Mouse (Mus musculus) stomach, embryonic 16.5 days (tissue): ENCODE measurements around the gene C1s2. TPM values are rescaled to one million over a fixed set of nuclear protein-coding genes. Genes with fewer than 3 reads are reported as not detected.
A peak's percentile ranks its signal among the peaks of the same experiment; 100 is the strongest.
"Not testable (repeated sequence)": the region's sequence is repeated elsewhere in the genome, so short reads cannot be mapped to it uniquely, and the experiment has no call there.

ENCODE experiments used
- ATAC-seq: fragments of 200-750 bp; cut with Nextera tagmentation; 2 replicates; pipeline ENCODE4 v1.8.0; 2017; ENCODE audit warnings: moderate number of reproducible peaks, moderate TSS enrichment; ENCODE audit not compliant: insufficient read depth, low FRiP score
- H3K27ac ChIP-seq: fragments of 300-500 bp; sonication (generic); 2 replicates; pipeline ENCODE4 v1.5.1; 2014; ENCODE audit warnings: low read length
- H3K27me3 ChIP-seq: fragments of 300-500 bp; sonication (generic); 2 replicates; pipeline ENCODE4 v1.6.1; 2014; ENCODE audit warnings: low read length, control low read depth, mixed read lengths; ENCODE audit not compliant: control insufficient read depth, insufficient read depth
- H3K36me3 ChIP-seq: fragments of 300-500 bp; sonication (generic); 2 replicates; pipeline ENCODE4 v1.6.1; 2014; ENCODE audit warnings: low read length; ENCODE audit not compliant: control insufficient read depth, insufficient read depth
- H3K4me1 ChIP-seq: fragments of 300-500 bp; sonication (generic); 2 replicates; pipeline ENCODE4 v1.6.1; 2014; ENCODE audit warnings: low read length, control low read depth, mixed read lengths; ENCODE audit not compliant: control insufficient read depth, insufficient read depth
- H3K4me2 ChIP-seq: fragments of 300-500 bp; sonication (generic); 2 replicates; pipeline ENCODE4 v1.6.1; 2014; ENCODE audit warnings: low read depth, low read length, mixed read lengths
- H3K4me3 ChIP-seq: fragments of 300-500 bp; sonication (generic); replicated peaks from 2 replicates; pipeline ENCODE4 v1.5.1; 2014; ENCODE audit warnings: mild to moderate bottlenecking, low read length
- H3K9ac ChIP-seq: fragments of 300-500 bp; sonication (generic); 2 replicates; pipeline ENCODE4 v1.6.1; 2014; ENCODE audit warnings: low read length
- H3K9me3 ChIP-seq: fragments of 300-500 bp; sonication (generic); replicated peaks from 2 replicates; pipeline ENCODE4 v1.6.1; 2016; ENCODE audit warnings: low read length, control low read depth; ENCODE audit not compliant: control insufficient read depth
- WGBS: fragments of 180-500 bp; shearing (Covaris S2); extraction: QIAGEN DNeasy Blood & Tissue Kit; methylation state at CpG from one replicate; pipeline ENCODE4 v1.1.7; 2014; 5-methylcytosine and 5-hydroxymethylcytosine counted together
- polyA plus RNA-seq: library from polyadenylated mRNA; unstranded; fragments of >200 nt; fragmentation: Nextera tagmentation; extraction: Ambion mirVana; gene quantifications from 2 replicates; pipeline ENCODE4 v1.2.1, GENCODE M21; 2015

C1s2 gene
- polyA plus RNA-seq, 1 experiment from 2014 or later = not detected

DNA sequence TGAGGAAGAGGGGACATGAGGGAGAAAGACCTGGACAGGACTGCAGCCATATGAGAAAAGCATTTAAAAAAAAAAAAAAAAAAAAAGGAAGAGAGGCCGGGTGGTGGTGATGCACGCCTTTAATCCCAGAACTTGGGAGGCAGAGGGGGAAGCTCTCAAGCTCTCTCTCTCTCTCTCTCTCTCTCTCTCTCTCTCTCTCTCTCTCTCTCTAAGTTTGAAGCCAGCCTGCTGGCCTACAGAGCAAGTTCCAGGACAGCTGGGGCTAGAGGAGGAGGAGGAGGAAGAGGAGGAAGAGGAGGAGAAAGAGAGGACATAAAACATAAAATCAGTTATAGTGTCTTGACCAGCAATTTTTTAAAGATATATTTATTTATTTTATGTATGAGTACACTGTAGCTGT is 22.2 kb upstream of the C1s2 start:
- H3K36me3 ChIP-seq = no peaks in the 10 kb centered on the region
- no peak overlapping the region for H3K27ac ChIP-seq
- no peak overlapping the region for H3K9ac ChIP-seq
- H3K4me2 ChIP-seq = no peak overlapping the region
- no peaks in the 10 kb centered on the region for H3K27me3 ChIP-seq
- WGBS = 51% methylated on average over 2 of the region's 2 CpGs
- ATAC-seq = no peak
- H3K9me3 ChIP-seq = no peaks in the 10 kb centered on the region
- H3K4me1 ChIP-seq = peaks cover 3% of the 10 kb centered on the region; the same call in 1 of the 2 replicates
- no peak overlapping the region for H3K4me3 ChIP-seq

DNA sequence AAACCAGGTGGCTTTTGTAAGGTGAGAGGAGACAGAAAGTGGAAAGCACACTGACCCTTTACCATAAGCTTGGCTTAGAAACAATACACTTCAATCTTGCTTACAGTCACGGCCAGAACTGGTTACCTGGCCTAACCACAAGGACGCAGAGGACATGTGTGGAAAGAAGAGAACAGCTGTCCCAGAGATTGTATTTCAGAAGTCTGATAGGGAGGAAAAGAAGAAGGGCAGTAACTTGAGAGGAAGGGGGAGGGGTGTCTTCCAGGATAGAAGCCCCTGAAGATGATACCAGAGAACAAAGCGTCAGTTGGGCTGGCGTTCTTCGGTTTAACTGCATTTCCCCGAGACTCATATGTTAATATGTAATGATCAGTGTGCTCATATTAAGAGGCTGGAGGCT is 20.0 kb upstream of the C1s2 start:
- Histone ChIP-seq H3K4me2 (no peak overlapping the region), H3K4me1 (no peaks in the 10 kb centered on the region), H3K36me3 (no peaks in the 10 kb centered on the region), H3K27ac (no peak overlapping the region), H3K9me3 (no peaks in the 10 kb centered on the region), H3K4me3 (no peak overlapping the region), H3K27me3 (no peaks in the 10 kb centered on the region), H3K9ac (no peak overlapping the region)
- WGBS = 34% methylated on average over 6 of the region's 6 CpGs
- no peak for ATAC-seq

DNA sequence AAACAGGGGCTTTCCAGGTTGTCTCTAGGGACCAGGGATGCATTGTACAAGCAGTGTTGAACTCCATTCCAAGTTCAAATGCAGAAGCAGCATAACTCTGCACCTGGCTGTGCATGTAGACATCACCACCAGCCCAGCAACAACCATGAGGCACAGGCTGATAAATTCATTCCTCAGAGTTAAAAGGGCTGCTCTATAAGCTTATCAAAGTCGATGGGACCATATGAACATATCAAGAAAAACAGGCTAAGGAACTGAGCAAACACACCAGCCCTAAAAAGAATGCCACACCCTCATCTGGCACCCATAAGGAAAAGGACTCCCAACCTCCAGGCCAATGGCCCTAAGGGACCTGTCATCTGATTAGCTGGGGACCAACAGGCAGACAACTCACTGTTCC is 10.5 kb upstream of the C1s2 start:
- Histone ChIP-seq H3K36me3 (no peaks in the 10 kb centered on the region), H3K4me3 (no peak overlapping the region), H3K4me1 (no peaks in the 10 kb centered on the region), H3K9ac (no peak overlapping the region), H3K27ac (no peak overlapping the region), H3K4me2 (no peak overlapping the region), H3K27me3 (no peaks in the 10 kb centered on the region), H3K9me3 (no peaks in the 10 kb centered on the region)
- ATAC-seq = no peak
- 58% methylated on average over 1 of the region's 1 CpGs for WGBS

DNA sequence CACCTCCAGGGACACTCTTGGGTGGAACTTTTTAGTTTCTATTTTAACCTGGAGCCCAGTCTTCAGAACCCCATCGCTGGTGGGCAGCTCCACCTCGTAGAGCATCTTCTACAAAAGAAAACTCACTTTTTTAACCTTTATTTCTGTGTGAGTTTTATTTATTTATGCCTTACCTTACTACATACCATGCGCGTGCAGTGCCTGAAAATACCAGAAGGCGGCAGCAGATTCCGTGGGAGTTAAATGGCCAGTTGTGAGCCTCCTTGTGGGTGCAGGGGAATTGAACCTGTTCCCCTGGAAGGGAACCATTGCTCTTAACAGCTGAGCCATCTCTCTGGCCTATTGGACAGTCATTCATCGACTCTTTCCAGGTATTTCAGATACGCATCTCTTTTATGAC is 5.1 kb upstream of the C1s2 start:
- WGBS = 37% methylated on average over 8 of the region's 8 CpGs
- Histone ChIP-seq H3K9ac (no peak overlapping the region), H3K27me3 (no peaks in the 10 kb centered on the region), H3K36me3 (no peaks in the 10 kb centered on the region), H3K4me3 (no peak overlapping the region), H3K27ac (no peak overlapping the region), H3K9me3 (no peaks in the 10 kb centered on the region), H3K4me2 (no peak overlapping the region), H3K4me1 (no peaks in the 10 kb centered on the region)
- ATAC-seq = no peak

DNA sequence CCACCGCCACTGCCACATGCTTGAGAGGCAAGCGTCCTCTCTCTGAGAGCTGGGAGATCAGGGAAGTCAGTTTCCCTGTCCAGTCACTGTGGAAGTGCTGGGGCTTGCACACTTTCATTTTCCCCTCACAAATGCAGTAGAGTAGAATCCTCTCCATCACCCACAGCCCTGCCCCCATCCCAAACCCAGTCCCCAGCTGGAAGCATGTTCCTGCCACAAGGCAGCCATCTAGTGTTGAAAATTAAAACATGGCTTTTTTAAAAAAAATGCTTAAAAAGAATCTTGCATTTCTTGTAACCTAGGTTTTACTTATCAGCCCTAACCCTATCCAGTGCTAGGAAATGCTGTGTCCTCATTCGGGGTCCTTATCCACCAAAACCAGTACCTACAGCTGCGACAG is 4.2 kb upstream of the C1s2 start:
- WGBS = 75% methylated on average over 4 of the region's 4 CpGs
- Histone ChIP-seq H3K27ac (no peak overlapping the region), H3K27me3 (no peaks in the 10 kb centered on the region), H3K4me3 (no peak overlapping the region), H3K36me3 (no peaks in the 10 kb centered on the region), H3K9ac (no peak overlapping the region), H3K4me2 (no peak overlapping the region), H3K4me1 (no peaks in the 10 kb centered on the region), H3K9me3 (no peaks in the 10 kb centered on the region)
- ATAC-seq = no peak

DNA sequence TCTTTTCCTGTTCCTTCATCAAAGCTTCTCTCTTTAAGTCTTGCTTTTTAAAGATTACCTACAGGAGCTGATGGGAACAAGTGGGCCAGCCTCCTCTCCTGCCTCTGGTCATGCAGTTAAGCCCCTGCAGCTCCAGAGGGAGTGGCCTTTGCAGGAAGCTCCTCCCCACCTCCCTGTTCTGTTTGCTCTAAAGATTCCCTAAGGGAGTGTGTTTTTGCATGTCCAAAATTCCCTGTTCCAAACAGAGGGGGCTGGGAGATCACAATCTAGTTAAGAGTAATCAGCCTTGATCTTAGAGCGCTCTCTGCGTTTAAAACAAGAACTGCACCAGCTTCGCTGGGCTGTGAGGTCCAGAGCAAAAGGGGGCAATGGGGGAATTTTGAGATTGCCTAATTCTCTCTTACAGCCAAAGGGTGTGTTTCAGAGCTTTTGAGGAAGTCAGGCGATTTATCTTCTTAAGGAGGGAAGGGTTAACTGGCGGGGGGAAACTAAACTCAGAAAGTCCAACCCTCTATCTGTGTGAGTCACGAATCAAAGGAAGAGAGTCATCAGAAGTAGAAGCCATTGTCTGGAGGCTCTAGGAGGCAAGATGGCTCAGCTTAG is 1.1 kb upstream of the C1s2 start:
- not testable (repeated sequence) for H3K4me3 ChIP-seq, H3K9ac ChIP-seq, H3K27me3 ChIP-seq, H3K9me3 ChIP-seq, H3K27ac ChIP-seq, H3K36me3 ChIP-seq, H3K4me2 ChIP-seq, H3K4me1 ChIP-seq
- peak; percentile 44; the same call in 1 of the 2 replicates for ATAC-seq
- WGBS = 33% methylated on average over 6 of the region's 6 CpGs

DNA sequence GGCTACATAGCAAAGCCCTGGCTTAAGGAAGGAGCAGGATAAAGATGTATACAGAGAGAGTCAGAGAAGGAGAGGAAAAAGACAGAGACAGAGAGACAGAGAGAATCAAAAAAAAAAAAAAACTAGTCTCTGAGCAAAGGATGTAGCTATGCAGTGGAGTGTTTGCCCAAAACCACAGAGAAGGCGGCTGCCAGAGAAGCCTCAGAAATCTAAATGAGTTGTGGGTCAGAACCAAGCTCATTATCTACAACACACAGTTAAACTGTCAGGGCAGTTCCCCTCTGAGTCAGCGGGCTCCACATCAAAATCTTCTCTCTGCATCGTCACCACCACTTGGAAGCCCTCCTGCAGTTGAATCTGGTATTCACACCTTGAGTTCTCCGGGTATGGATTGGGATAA is 5.1 kb downstream of the C1s2 start:
- Histone ChIP-seq H3K27me3 (no peaks in the 10 kb centered on the region), H3K4me3 (no peak overlapping the region), H3K9ac (no peak overlapping the region), H3K36me3 (no peaks in the 10 kb centered on the region), H3K9me3 (no peaks in the 10 kb centered on the region), H3K4me1 (no peaks in the 10 kb centered on the region), H3K27ac (no peak overlapping the region), H3K4me2 (no peak overlapping the region)
- WGBS = 85% methylated on average over 4 of the region's 4 CpGs
- ATAC-seq = no peak

DNA sequence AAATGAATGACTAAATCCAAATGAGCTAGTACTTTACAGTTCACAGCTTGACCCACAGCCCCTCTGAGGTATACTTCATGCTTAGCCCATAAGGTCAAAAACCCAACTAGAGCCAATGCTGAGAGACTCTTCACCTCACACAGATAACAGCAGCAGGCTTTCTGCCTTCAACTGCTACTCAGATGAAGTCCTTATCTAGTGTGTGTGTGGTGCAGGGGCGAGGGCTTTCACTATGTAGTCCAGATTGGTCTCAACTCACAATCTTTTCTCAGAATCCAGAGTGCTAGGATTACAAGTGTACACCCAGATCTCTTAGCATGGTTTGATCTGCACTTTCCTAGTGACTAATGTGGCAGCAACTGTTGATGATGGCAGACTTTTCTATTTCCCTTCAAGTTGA is 9.7 kb downstream of the C1s2 start:
- H3K9ac ChIP-seq, H3K4me2 ChIP-seq, H3K36me3 ChIP-seq, H3K9me3 ChIP-seq, H3K27ac ChIP-seq, H3K4me1 ChIP-seq, H3K27me3 ChIP-seq, H3K4me3 ChIP-seq, ATAC-seq: not testable (repeated sequence)
- WGBS = 58% methylated on average over 1 of the region's 1 CpGs

DNA sequence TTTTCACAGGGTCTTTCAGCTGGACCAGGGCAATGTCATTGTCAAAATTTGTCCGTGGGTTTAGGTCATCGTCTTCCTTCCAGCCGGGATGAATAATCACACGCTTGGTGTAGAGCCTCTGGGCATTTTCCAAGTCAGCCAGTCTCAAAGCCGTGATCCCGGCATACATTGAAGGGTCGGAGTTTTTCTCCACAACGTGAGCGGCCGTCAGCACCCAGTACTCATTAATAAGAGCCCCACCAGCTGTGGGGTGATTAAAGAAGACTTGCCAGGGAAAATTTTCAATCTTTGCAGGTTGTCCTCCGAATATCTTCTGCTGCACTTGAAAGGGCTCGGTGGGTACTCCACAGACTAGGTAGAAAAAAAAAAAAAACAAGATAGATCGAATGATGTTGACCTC is 10.3 kb downstream of the C1s2 start:
- 85% methylated on average over 13 of the region's 13 CpGs for WGBS
- Histone ChIP-seq H3K27ac (no peak overlapping the region), H3K9ac (no peak overlapping the region), H3K36me3 (no peaks in the 10 kb centered on the region), H3K4me1 (no peaks in the 10 kb centered on the region), H3K4me3 (no peak overlapping the region), H3K4me2 (no peak overlapping the region), H3K9me3 (no peaks in the 10 kb centered on the region), H3K27me3 (no peaks in the 10 kb centered on the region)
- no peak for ATAC-seq

DNA sequence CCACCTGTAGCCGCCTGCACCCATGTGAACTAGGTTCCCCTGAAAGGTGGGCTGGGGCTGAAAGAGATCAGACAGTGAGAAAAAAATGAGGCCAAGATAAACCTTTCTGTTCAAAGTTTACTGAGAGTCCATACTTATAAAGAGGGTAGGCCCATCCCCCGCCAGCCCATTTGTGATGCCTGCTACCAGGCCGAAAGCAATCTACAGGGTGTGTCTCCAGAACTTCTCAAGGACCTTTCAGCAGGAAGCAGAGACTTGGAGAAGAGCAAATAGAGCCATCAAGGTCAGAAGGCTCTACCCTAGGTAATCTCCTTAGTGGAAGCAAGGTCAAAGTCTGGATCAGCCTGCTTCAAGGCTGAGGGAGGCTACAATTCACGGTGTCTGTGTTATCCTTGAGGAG is 33.9 kb downstream of the C1s2 start:
- H3K9me3 ChIP-seq = no peaks in the 10 kb centered on the region; the same call in 1 of the 2 replicates
- WGBS = 79% methylated on average over 4 of the region's 4 CpGs
- no peaks in the 10 kb centered on the region for H3K4me1 ChIP-seq
- H3K36me3 ChIP-seq = no peaks in the 10 kb centered on the region
- no peak overlapping the region for H3K4me3 ChIP-seq
- H3K27ac ChIP-seq = no peak overlapping the region
- ATAC-seq = no peak
- H3K4me2 ChIP-seq = no peak overlapping the region
- H3K9ac ChIP-seq = no peak overlapping the region
- H3K27me3 ChIP-seq = no peaks in the 10 kb centered on the region
